Mouse (Mus musculus): Measurements from ENCODE around the gene Prom2. TPM values are rescaled to one million over a fixed set of nuclear protein-coding genes. Genes with fewer than 3 reads are reported as not detected.

The Prom2 gene
- polyA plus RNA-seq, 1 experiment, result 118 TPM

GRCm38 (mm10) chr2:127484476-127485170 is 56.6 kb downstream of the Prom2 start:
- no peak for DNase-seq (ENCODE audit: low spot score)

DNA sequence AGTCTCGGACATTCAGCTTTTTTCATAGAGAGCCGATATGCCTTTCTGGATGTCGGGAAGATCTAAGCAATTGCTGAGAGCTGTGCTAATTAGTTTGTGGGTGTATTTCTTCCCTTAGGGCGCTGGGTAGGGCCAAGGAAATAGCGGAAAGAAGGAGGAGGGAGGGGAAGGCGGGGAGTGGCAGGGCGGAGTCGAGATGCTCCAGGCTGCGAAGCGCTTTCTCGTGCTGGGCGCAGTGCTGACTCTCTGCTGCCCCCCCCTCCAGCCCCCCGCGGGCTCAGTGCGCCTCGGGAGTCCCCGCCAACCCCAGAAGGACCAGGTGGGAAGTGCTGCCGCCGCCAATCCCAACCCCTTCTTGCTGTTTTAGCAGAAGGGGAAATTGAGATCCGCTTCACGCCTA is 58.3 kb downstream of the Prom2 start:
- no peak for DNase-seq (ENCODE audit: low spot score)

- DNase-seq (ENCODE audit: low spot score), result peak; percentile 59
Observed at GRCm38 (mm10) chr2:127482533-127482911, 58.7 kb downstream of the Prom2 start.

GRCm38 (mm10) chr2:127481841-127482532 is 59.3 kb downstream of the Prom2 start:
- no peak for DNase-seq (ENCODE audit: low spot score)

DNA sequence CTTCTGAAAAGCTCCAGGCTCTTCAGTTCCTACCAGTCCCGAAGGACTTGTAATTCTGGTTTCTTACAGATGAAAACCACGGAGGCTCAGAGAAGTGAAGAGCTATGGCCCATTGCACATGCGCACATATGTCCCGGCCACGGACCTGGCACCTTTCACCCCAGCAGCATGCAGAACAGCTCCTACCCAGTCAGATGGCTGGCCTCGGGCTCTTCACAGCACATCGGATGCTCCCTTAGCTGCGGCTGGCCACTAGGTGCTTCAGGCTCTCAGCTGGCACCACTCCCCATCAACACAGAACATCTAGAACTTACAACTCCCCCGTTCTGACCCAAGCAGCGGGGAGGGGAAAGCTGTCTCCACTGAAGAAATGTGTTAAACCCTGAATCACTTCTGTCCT is 61.5 kb downstream of the Prom2 start:
- no peak for DNase-seq (ENCODE audit: low spot score)

- no peak for DNase-seq (ENCODE audit: low spot score)
Observed at GRCm38 (mm10) chr2:127479210-127479609, 62.1 kb downstream of the Prom2 start.

Other genes with a start within 250 kb of the Prom2 start
- gene Dusp2, start 205.3 kb downstream of the Prom2 start, polyA plus RNA-seq (2012; rRNA removed), result 2.9 and 3.0 TPM in 2 replicates
- not detected in 2 replicates for gene Astl, start 202.8 kb downstream of the Prom2 start, polyA plus RNA-seq (2012; rRNA removed)
- gene Adra2b, start 178.3 kb downstream of the Prom2 start, polyA plus RNA-seq (2012; rRNA removed), result 0.03 and 0.09 TPM in 2 replicates
- 0.24 and 0.32 TPM in 2 replicates for gene Gpat2, start 116.3 kb downstream of the Prom2 start, polyA plus RNA-seq (2012; rRNA removed)
- gene Fahd2a, start 96.9 kb downstream of the Prom2 start, polyA plus RNA-seq (2012; rRNA removed), result 30.4 and 41.2 TPM in 2 replicates
- gene Kcnip3, start 19.4 kb downstream of the Prom2 start, polyA plus RNA-seq (2012; rRNA removed), result 4.2 and 4.8 TPM in 2 replicates
- 5.5 and 5.9 TPM in 2 replicates for gene Zfp661, start 45.6 kb upstream of the Prom2 start, polyA plus RNA-seq (2012; rRNA removed)
- 57.9 and 68.3 TPM in 2 replicates for gene Mrps5, start 45.8 kb upstream of the Prom2 start, polyA plus RNA-seq (2012; rRNA removed)
- 113 and 133 TPM in 2 replicates for gene Mal, start 115.2 kb upstream of the Prom2 start, polyA plus RNA-seq (2012; rRNA removed)
- 5.3 and 5.4 TPM in 2 replicates for gene Mall, start 188.5 kb upstream of the Prom2 start, polyA plus RNA-seq (2012; rRNA removed)
- gene Nphp1, start 247.4 kb upstream of the Prom2 start, polyA plus RNA-seq (2012; rRNA removed), result 21.5 and 22.6 TPM in 2 replicates